Mouse (Mus musculus) brain, embryonic 14.5 days (tissue): ENCODE results near the gene 1700016D06Rik.

Experiments
- CTCF ChIP-seq: fragments of 200-500 bp; IDR thresholded peaks from 2 replicates; pipeline ENCODE4 v1.5.1; 2012; ENCODE audit warnings: inconsistent platforms, mild to moderate bottlenecking, moderate library complexity, borderline replicate concordance; ENCODE audit not compliant: insufficient read depth, insufficient read length; ENCODE audit errors: extremely low read depth
- POLR2A ChIP-seq: fragments of 200-500 bp; IDR thresholded peaks from 2 replicates; pipeline ENCODE4 v1.6.1; 2012; ENCODE audit warnings: mild to moderate bottlenecking, inconsistent platforms, borderline replicate concordance; ENCODE audit not compliant: poor library complexity, insufficient read depth, insufficient read length, severe bottlenecking; ENCODE audit errors: extremely low read depth

- no peak for TF ChIP-seq CTCF
- TF ChIP-seq POLR2A = no peak
These were observed 40.0 kb upstream of the 1700016D06Rik start for GRCm38 (mm10) chr8:11740857-11741256.
